Mouse (Mus musculus) limb, embryonic 14.5 days (tissue): Measurements from ENCODE around the gene Steap4. TPM values are rescaled to one million over a fixed set of nuclear protein-coding genes. Genes with fewer than 3 reads are reported as not detected.
"Not testable (repeated sequence)": the region's sequence is repeated elsewhere in the genome, so short reads cannot be mapped to it uniquely, and the experiment has no call there.

Source experiments
- ATAC-seq: fragments of 200-750 bp; cut with Nextera tagmentation; 2 replicates; pipeline ENCODE4 v1.8.0; 2017; ENCODE audit warnings: low read depth, moderate number of reproducible peaks, moderate TSS enrichment; ENCODE audit not compliant: low FRiP score
- DNase-seq: peaks from one replicate; pipeline ENCODE4 v3.0.0-alpha.2; 2015; ENCODE audit warnings: low spot score
- H3K27ac ChIP-seq: fragments of 300-500 bp; sonication (generic); replicated peaks from 2 replicates; pipeline ENCODE4 v1.5.1; 2014; ENCODE audit warnings: low read depth, mild to moderate bottlenecking, low read length, moderate library complexity, mixed read lengths
- H3K27me3 ChIP-seq: fragments of 300-500 bp; sonication (generic); 2 replicates; pipeline ENCODE4 v1.6.1; 2014; ENCODE audit warnings: low read length, mixed read lengths; ENCODE audit not compliant: control insufficient read depth, insufficient read depth
- H3K36me3 ChIP-seq: fragments of 300-500 bp; sonication (generic); 2 replicates; pipeline ENCODE4 v1.6.1; 2014; ENCODE audit warnings: mild to moderate bottlenecking, low read length, moderate library complexity, mixed read lengths; ENCODE audit not compliant: control insufficient read depth, insufficient read depth
- H3K4me1 ChIP-seq: fragments of 300-500 bp; sonication (generic); 2 replicates; pipeline ENCODE4 v1.6.1; 2014; ENCODE audit warnings: antibody characterized with exemption, low read length, mixed read lengths; ENCODE audit not compliant: control insufficient read depth, insufficient read depth
- H3K4me2 ChIP-seq: fragments of 300-500 bp; sonication (generic); replicated peaks from 2 replicates; pipeline ENCODE4 v1.6.1; 2014; ENCODE audit warnings: low read depth, mild to moderate bottlenecking, low read length, moderate library complexity; ENCODE audit not compliant: severe bottlenecking
- H3K4me3 ChIP-seq: fragments of 300-500 bp; sonication (generic); replicated peaks from 2 replicates; pipeline ENCODE4 v1.5.1; 2014; ENCODE audit warnings: low read length
- H3K9ac ChIP-seq: fragments of 300-500 bp; sonication (generic); 2 replicates; pipeline ENCODE4 v1.6.1; 2014; ENCODE audit warnings: mild to moderate bottlenecking, low read depth, low read length, moderate library complexity; ENCODE audit not compliant: severe bottlenecking
- H3K9me3 ChIP-seq: fragments of 300-500 bp; sonication (generic); 2 replicates; pipeline ENCODE4 v1.6.1; 2016; ENCODE audit warnings: low read length; ENCODE audit not compliant: control insufficient read depth
- POLR2A ChIP-seq: fragments of 200-500 bp; IDR thresholded peaks from 2 replicates; pipeline ENCODE4 v1.8.0; 2012; ENCODE audit warnings: inconsistent platforms, mild to moderate bottlenecking, moderate library complexity, borderline replicate concordance; ENCODE audit not compliant: insufficient read depth, insufficient read length; ENCODE audit errors: extremely low read depth
- WGBS: fragments of 180-500 bp; shearing (Covaris S2); extraction: QIAGEN DNeasy Blood & Tissue Kit; methylation state at CpG from one replicate; pipeline ENCODE4 v1.1.7; 2014; 5-methylcytosine and 5-hydroxymethylcytosine counted together
- polyA plus RNA-seq, 2 experiments: library from polyadenylated mRNA; depleted of rRNA in 1 of 2; stranded (reverse) in 1 of 2; unstranded in 1 of 2; fragments of >200 nt; fragmentation: Nextera tagmentation in 1 of 2; extraction: Ambion mirVana in 1 of 2; gene quantifications; 2 replicates each; pipeline versions ENCODE4 v1.2.1 to v1.2.3; 2012 to 2014

Steap4 gene
- polyA plus RNA-seq, 2 experiments, result 9.3 TPM

DNA sequence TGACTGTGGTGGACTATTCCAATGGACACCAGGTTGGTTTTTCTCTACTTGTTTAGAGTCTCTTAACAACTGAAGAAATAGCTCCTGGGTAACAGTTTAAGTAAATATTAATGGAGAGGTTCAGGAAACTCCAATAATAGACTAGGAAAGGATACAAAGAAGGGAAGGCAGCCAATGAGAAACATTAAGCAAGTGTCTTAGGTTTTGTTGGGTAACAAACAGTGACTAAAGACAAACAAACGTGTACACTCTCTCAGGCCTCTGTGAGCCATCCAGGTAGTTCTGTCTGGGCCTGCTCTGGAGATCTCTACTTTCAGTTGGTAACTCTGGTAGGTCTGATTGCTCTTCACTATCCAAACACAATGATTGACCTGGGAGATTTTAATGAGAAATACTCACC lies 37.5 kb upstream of the Steap4 start:
- TF ChIP-seq POLR2A, result no peak
- 83% methylated on average over 1 of the region's 1 CpGs for WGBS

DNA sequence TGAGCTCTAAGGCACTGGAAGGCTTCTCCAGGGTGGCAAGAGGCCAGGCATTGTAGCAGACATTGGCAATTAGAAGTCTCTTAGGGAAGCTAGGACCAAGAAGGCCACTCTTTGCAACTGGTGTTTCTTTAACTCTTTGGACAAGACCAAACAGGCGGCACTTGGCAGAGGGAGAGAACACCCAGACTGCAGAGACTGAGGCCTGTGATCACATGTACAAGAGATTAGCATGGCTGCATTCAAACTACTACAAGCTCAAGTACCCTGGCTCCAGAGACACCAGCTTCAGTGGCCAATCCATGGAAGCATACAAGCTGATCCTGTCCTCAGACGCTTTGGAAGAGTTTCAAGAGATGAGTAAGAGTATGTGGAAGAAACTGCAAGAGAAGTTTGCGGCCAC lies 36.6 kb upstream of the Steap4 start:
- Histone ChIP-seq H3K36me3 (no peaks in the 10 kb centered on the region), H3K4me3 (no peak overlapping the region), H3K4me1 (no peaks in the 10 kb centered on the region), H3K27ac (no peak overlapping the region), H3K27me3 (no peaks in the 10 kb centered on the region), H3K9ac (no peak overlapping the region), H3K4me2 (no peak overlapping the region), H3K9me3 (no peaks in the 10 kb centered on the region)
- no peak for ATAC-seq
- no peak for TF ChIP-seq POLR2A
- WGBS, result 93% methylated on average over 3 of the region's 3 CpGs
- DNase-seq, result no peak

More for the DNA sequence above, 37.5 kb upstream of the Steap4 start:
- H3K9ac ChIP-seq, result no peak overlapping the region
- H3K9me3 ChIP-seq, result no peaks in the 10 kb centered on the region
- H3K4me2 ChIP-seq, result no peak overlapping the region
- DNase-seq (no peak), ATAC-seq (no peak)
- no peaks in the 10 kb centered on the region for H3K27me3 ChIP-seq
- no peaks in the 10 kb centered on the region for H3K4me1 ChIP-seq
- H3K4me3 ChIP-seq, result no peak overlapping the region
- no peak overlapping the region for H3K27ac ChIP-seq
- no peaks in the 10 kb centered on the region for H3K36me3 ChIP-seq

DNA sequence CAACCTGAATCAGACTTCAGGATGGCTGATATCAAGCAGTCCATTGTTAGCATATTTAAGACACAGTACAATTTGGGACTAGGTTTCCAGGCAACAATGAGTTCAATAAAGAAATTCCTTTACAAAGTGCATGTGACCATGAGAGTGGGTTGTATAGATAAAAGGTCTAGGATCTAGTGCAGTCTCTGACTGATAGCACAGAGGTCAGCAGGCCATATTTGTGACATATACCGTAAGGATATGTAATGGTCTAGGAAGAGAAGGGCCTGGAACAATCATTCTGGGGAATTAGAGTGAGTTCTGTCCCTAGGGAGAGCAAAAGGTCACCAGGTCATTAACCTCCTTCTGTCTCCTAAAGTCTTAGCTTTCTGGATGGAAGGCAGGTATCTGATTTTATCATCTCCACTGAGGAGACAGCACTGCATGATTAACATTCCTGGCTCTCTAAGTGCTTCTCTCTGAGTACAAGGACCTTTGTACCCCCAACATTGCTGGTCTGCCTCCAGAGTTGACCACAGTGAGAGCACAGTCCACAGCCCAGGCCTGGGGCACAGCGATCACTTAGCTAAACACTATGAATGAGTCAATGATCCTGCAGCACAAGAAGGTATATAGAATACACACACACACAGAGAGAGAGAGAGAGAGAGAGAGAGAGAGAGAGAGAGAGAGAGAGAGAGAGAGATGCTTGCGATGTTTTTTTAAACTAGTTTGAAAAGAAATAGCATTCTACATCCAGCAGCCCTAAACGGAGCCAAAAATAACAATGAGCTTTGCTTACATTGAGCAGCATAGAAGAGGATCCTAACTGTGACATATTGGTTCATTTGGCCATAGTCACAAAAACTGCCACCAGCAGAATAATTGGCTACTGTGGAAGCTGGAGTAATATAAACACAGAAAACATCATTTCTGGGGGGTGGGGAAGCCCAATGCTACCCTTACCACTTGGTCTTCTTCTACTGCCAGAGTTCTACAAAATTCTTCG lies 27.7 kb upstream of the Steap4 start:
- no peak overlapping the region for H3K27ac ChIP-seq
- DNase-seq (no peak), ATAC-seq (no peak)
- H3K9ac ChIP-seq, result no peak overlapping the region
- H3K9me3 ChIP-seq, result no peaks in the 10 kb centered on the region
- H3K4me2 ChIP-seq, result no peak overlapping the region
- H3K4me3 ChIP-seq, result no peak overlapping the region
- TF ChIP-seq POLR2A, result no peak
- 75% methylated on average over 5 of the region's 5 CpGs for WGBS
- H3K27me3 ChIP-seq, result no peaks in the 10 kb centered on the region
- H3K4me1 ChIP-seq, result no peaks in the 10 kb centered on the region
- H3K36me3 ChIP-seq, result no peaks in the 10 kb centered on the region

DNA sequence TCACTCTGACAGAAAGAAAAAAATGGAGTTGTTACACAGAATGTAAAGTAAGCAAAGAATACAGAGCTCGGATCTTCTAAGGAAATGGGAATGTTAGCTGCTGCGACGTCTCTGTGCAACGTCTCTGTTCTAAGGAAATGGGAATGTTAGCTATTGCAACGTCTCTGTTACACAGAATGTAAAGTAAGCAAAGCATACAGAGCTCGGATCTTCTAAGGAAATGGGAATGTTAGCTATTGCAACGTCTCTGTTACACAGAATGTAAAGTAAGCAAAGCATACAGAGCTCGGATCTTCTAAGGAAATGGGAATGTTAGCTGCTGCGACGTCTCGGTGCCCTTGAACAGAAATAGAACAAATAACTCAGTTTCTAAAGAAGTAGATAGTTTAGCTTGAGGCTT lies 26.8 kb upstream of the Steap4 start:
- H3K4me2 ChIP-seq, H3K27ac ChIP-seq, H3K9me3 ChIP-seq, H3K4me3 ChIP-seq, H3K9ac ChIP-seq, H3K4me1 ChIP-seq, H3K36me3 ChIP-seq, DNase-seq, H3K27me3 ChIP-seq, ATAC-seq: not testable (repeated sequence)
- WGBS, result 72% methylated on average over 11 of the region's 11 CpGs

DNA sequence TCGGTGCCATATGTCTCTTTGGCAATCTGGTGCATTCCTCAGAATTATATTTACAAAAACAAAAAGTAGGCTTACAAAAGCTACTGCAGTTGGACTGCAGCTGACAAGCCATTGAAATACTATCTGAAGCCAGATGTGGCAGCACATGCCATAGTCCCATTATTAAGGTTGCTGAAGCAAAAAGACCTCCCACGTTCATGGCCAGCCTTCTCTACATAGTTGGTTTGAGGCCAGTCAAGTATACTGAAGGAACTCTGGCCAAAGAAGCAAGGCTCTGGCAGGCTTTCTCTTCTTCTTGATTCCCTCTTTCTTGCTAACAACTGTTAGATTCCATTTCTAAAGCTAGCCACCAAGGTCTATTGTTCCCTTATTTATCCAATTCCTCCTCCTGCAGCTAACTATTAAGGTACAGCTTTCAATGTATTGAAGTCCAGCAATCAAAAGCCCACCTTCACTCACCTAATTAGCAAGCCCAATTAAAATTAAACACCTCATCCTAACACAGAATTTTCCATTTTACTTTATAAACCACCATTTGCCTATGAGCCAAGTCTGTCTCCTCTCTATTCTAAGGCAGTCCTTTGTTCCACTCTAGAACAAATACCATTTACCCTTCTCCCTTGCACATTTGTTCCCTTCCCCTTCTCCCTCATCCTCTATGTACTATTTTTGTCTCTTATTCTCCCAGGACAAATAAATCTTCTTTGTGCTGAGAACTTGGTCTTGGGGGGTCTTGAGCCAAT lies 26.2 kb upstream of the Steap4 start:
- TF ChIP-seq POLR2A, result no peak
- Histone ChIP-seq H3K27me3 (no peaks in the 10 kb centered on the region), H3K4me1 (no peaks in the 10 kb centered on the region), H3K9ac (no peak overlapping the region), H3K4me3 (no peak overlapping the region), H3K4me2 (no peak overlapping the region), H3K27ac (no peak overlapping the region), H3K9me3 (no peaks in the 10 kb centered on the region), H3K36me3 (no peaks in the 10 kb centered on the region)
- 0 out of 2 replicates have a peak, but pooled peaks have one; percentile 47 for ATAC-seq
- 82% methylated on average over 2 of the region's 2 CpGs for WGBS
- peak; percentile 70 for DNase-seq
